Mouse (Mus musculus) hindbrain, postnatal 0 days (tissue): ENCODE measurements around the gene Eprs. TPM values are rescaled to one million over a fixed set of nuclear protein-coding genes. Genes with fewer than 3 reads are reported as not detected.
A peak's percentile ranks its signal among the peaks of the same experiment; 100 is the strongest.

ENCODE experiments used
- ATAC-seq: fragments of 200-750 bp; cut with Nextera tagmentation; 2 replicates; pipeline ENCODE4 v1.8.0; 2017; ENCODE audit warnings: mild to moderate bottlenecking, moderate TSS enrichment, moderate library complexity
- DNase-seq: peaks from one replicate; pipeline ENCODE4 v3.0.0-alpha.2; 2015; ENCODE audit warnings: low spot score
- H3K27ac ChIP-seq: fragments of 300-500 bp; sonication (generic); 2 replicates; pipeline ENCODE4 v1.5.1; 2014; ENCODE audit warnings: mild to moderate bottlenecking
- H3K27me3 ChIP-seq: fragments of 300-500 bp; sonication (generic); 2 replicates; pipeline ENCODE4 v1.6.1; 2014; ENCODE audit warnings: low read length, mixed read lengths; ENCODE audit not compliant: insufficient read depth
- H3K36me3 ChIP-seq: fragments of 300-500 bp; sonication (generic); 2 replicates; pipeline ENCODE4 v1.6.1; 2014; ENCODE audit warnings: low read length, mixed read lengths; ENCODE audit not compliant: insufficient read depth
- H3K4me1 ChIP-seq: fragments of 300-500 bp; sonication (generic); 2 replicates; pipeline ENCODE4 v1.6.1; 2014; ENCODE audit warnings: antibody characterized with exemption, low read length, mixed read lengths; ENCODE audit not compliant: insufficient read depth
- H3K4me2 ChIP-seq: fragments of 300-500 bp; sonication (generic); 2 replicates; pipeline ENCODE4 v1.6.1; 2014; ENCODE audit warnings: low read depth, mild to moderate bottlenecking, low read length, moderate library complexity, mixed read lengths
- H3K4me3 ChIP-seq: fragments of 300-500 bp; sonication (generic); 2 replicates; pipeline ENCODE4 v1.5.1; 2014; ENCODE audit warnings: low read length
- H3K9ac ChIP-seq: fragments of 300-500 bp; sonication (generic); replicated peaks from 2 replicates; pipeline ENCODE4 v1.6.1; 2014; ENCODE audit warnings: mild to moderate bottlenecking, low read length, moderate library complexity, mixed read lengths
- H3K9me3 ChIP-seq: fragments of 300-500 bp; sonication (generic); 2 replicates; pipeline ENCODE4 v1.6.1; 2016; ENCODE audit warnings: low read length, mixed read lengths
- CTCF ChIP-seq: IDR thresholded peaks from 2 replicates; pipeline ENCODE4 v1.5.1; 2016; ENCODE audit warnings: antibody characterized with exemption, control low read depth, low read depth
- WGBS: fragments of 180-500 bp; shearing (Covaris S2); extraction: QIAGEN DNeasy Blood & Tissue Kit; methylation state at CpG from one replicate; pipeline ENCODE4 v1.1.7; 2014; 5-methylcytosine and 5-hydroxymethylcytosine counted together
- polyA plus RNA-seq: library from polyadenylated mRNA; unstranded; fragments of >200 nt; fragmentation: Nextera tagmentation; extraction: Ambion mirVana; gene quantifications from 2 replicates; pipeline ENCODE4 v1.2.1, GENCODE M21; 2015
- total RNA-seq: library from RNA; depleted of rRNA; stranded (reverse); fragments of >200 nt; gene quantifications from 2 replicates; pipeline ENCODE4 v1.2.3, GENCODE M21; 2014

Gene Eprs
- total and polyA plus RNA-seq, 2 experiments from 2014 or later = 66.0 to 135 TPM

DNA sequence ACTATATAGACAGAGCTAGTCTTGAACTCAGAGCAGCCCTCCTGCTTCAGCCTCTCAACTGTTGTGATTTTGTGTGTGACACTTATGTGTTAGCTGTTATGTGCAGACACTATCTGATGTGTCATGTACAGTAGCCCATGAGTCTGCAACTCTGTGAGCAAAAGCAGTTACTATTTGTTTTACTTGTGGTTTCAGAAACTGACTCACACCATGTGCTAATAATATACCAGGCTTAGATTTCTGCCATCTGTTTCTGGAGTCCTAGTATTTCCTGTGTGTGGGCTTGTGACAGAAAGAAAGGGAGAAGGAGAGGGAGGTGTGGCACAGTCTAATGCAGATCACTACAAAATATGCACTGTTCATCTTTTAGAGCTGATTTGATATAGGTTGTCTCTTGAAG is 13.5 kb downstream of the Eprs start:
- no peak overlapping the region for H3K4me2 ChIP-seq
- no peak for ATAC-seq
- no peak overlapping the region for H3K9ac ChIP-seq
- H3K4me3 ChIP-seq = no peak overlapping the region
- H3K9me3 ChIP-seq = no peaks in the 10 kb centered on the region
- H3K27ac ChIP-seq = no peak overlapping the region
- no peaks in the 10 kb centered on the region for H3K27me3 ChIP-seq
- H3K4me1 ChIP-seq = no peaks in the 10 kb centered on the region
- peaks cover 72% of the 10 kb centered on the region for H3K36me3 ChIP-seq
- TF ChIP-seq CTCF = no peak
- no peak for DNase-seq

- Histone ChIP-seq H3K27me3 (no peaks in the 10 kb centered on the region), H3K36me3 (peaks cover 64% of the 10 kb centered on the region), H3K9me3 (no peaks in the 10 kb centered on the region), H3K9ac (no peak overlapping the region), H3K27ac (no peak overlapping the region), H3K4me3 (no peak overlapping the region), H3K4me2 (no peak overlapping the region), H3K4me1 (no peaks in the 10 kb centered on the region)
- WGBS = 90% methylated on average over 2 of the region's 2 CpGs
- ATAC-seq (no peak), DNase-seq (no peak)
- TF ChIP-seq CTCF = no peak
These were observed 14.6 kb downstream of the Eprs start for GRCm38 (mm10) chr1:185377429-185377828.

DNA sequence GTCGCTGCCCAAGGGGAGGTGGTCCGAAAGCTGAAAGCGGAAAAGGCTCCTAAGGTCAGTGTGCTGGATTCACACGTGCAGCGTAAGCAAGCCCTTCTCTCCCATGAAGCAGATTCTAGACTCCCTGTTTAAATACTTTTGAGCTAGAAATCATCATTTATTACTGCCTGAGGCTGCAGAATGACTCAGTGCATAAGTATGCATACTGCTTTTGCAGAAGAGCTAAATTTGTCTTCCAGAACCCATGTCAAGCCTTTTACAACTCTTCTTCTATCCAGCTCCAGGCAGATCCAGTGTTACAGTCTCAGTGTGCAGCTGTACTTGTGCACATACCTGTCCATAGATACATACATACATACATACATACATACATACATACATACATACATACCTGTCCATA is 38.8 kb downstream of the Eprs start:
- H3K9ac ChIP-seq = no peak overlapping the region
- no peak overlapping the region for H3K4me2 ChIP-seq
- no peaks in the 10 kb centered on the region for H3K9me3 ChIP-seq
- TF ChIP-seq CTCF = no peak
- DNase-seq = no peak
- peaks cover 62% of the 10 kb centered on the region for H3K36me3 ChIP-seq
- WGBS = over 99% methylated on average over 5 of the region's 5 CpGs
- no peak overlapping the region for H3K4me3 ChIP-seq
- H3K27me3 ChIP-seq = no peaks in the 10 kb centered on the region
- no peak overlapping the region for H3K27ac ChIP-seq
- no peak for ATAC-seq
- no peaks in the 10 kb centered on the region for H3K4me1 ChIP-seq

DNA sequence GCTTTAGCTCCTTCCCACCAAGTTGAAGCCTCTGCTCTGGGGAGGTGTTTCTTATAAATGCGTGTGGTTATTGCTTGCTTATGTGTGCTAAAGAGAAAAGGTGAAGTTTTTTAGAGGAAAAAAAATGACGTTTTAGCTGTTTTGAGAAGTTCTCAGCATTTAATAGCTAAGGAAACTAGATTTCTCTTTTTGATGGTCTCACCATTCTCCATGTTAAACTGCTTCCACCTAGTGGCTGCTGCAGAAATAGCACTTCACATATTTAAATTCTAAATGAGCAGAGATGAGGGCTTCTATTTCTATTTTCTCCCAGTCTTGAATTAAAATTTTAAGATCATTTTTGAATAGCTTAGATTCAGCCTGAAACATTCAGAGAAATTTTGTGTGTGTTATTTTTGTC is 41.2 kb downstream of the Eprs start:
- TF ChIP-seq CTCF = peak; percentile 74
- Histone ChIP-seq H3K27ac (no peak overlapping the region), H3K27me3 (no peaks in the 10 kb centered on the region), H3K9ac (no peak overlapping the region), H3K4me1 (no peaks in the 10 kb centered on the region), H3K36me3 (peaks cover 62% of the 10 kb centered on the region), H3K9me3 (no peaks in the 10 kb centered on the region), H3K4me2 (no peak overlapping the region), H3K4me3 (no peak overlapping the region)
- 28% methylated on average over 2 of the region's 2 CpGs for WGBS
- ATAC-seq (no peak), DNase-seq (peak; percentile 74)

- Histone ChIP-seq H3K27me3 (no peaks in the 10 kb centered on the region), H3K4me3 (no peak overlapping the region), H3K4me1 (no peaks in the 10 kb centered on the region), H3K27ac (no peak overlapping the region), H3K9ac (no peak overlapping the region), H3K4me2 (no peak overlapping the region), H3K9me3 (no peaks in the 10 kb centered on the region), H3K36me3 (peaks cover 57% of the 10 kb centered on the region)
- no peak for TF ChIP-seq CTCF
- WGBS = 85% methylated on average over 10 of the region's 10 CpGs
- no peak for DNase-seq
- ATAC-seq = no peak
These were observed 43.1 kb downstream of the Eprs start for GRCm38 (mm10) chr1:185405921-185406320.

DNA sequence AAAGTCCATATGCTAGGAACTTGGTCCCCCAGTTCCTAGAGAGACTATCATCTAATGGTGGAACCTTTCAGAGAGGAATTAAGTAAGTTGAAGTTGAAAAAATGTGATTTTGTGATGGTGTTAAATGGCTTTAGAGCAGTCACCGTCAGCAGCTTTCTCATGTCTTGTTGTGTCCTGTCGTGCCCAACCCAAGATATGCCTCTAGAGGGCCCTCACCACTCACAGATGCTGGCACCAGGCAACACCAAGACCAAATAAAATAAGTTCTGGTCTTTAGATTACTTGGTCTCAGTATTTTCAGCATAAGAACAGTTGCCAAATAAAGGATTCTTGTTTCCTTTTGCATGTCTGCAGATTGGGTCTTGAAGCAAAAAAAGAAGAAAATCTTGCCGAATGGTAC is 47.0 kb downstream of the Eprs start:
- no peak overlapping the region for H3K9ac ChIP-seq
- H3K27ac ChIP-seq = no peak overlapping the region
- H3K4me3 ChIP-seq = no peak overlapping the region
- no peak overlapping the region for H3K4me2 ChIP-seq
- ATAC-seq (no peak), DNase-seq (peak; percentile 56)
- H3K9me3 ChIP-seq = no peaks in the 10 kb centered on the region
- no peaks in the 10 kb centered on the region for H3K27me3 ChIP-seq
- no peaks in the 10 kb centered on the region for H3K4me1 ChIP-seq
- peaks cover 49% of the 10 kb centered on the region for H3K36me3 ChIP-seq
- peak; percentile 60 for TF ChIP-seq CTCF
- WGBS = 68% methylated on average over 3 of the region's 3 CpGs

GRCm38 (mm10) chr1:185418011-185418410 is 55.2 kb downstream of the Eprs start:
- no peaks in the 10 kb centered on the region for H3K9me3 ChIP-seq
- WGBS = 76% methylated on average over 9 of the region's 9 CpGs
- peak; percentile 35 for DNase-seq
- ATAC-seq = no peak
- TF ChIP-seq CTCF = peak; percentile 51
- H3K27me3 ChIP-seq = no peaks in the 10 kb centered on the region
- H3K4me1 ChIP-seq = no peaks in the 10 kb centered on the region
- H3K27ac ChIP-seq = no peak overlapping the region
- no peak overlapping the region for H3K4me3 ChIP-seq
- no peak overlapping the region for H3K4me2 ChIP-seq
- peaks cover 38% of the 10 kb centered on the region for H3K36me3 ChIP-seq
- H3K9ac ChIP-seq = no peak overlapping the region
